Mouse (Mus musculus) E14TG2a.4 (cell line): Measurements from ENCODE around the gene Erfe.

Source experiments
- H3K27me3 ChIP-seq: 2 replicates; pipeline ENCODE4 v1.6.1; 2014; ENCODE audit warnings: low read length, control low read depth; ENCODE audit not compliant: insufficient read depth
- H3K36me3 ChIP-seq: 2 replicates; pipeline ENCODE4 v1.6.1; 2014; ENCODE audit warnings: low read length, control low read depth; ENCODE audit not compliant: insufficient read depth
- H3K4me1 ChIP-seq: replicated peaks from 2 replicates; pipeline ENCODE4 v1.6.1; 2014; ENCODE audit warnings: low read depth, low read length, control low read depth
- H3K4me3 ChIP-seq: replicated peaks from 2 replicates; pipeline ENCODE4 v1.5.1; 2014; ENCODE audit warnings: mild to moderate bottlenecking, low read length
- H3K9me3 ChIP-seq: 2 replicates; pipeline ENCODE4 v1.6.1; 2014; ENCODE audit warnings: low read length, control low read depth
- CTCF ChIP-seq: conservative IDR thresholded peaks from 2 replicates; pipeline ENCODE4 v1.5.1; 2014; ENCODE audit warnings: low read length
- NANOG ChIP-seq: IDR thresholded peaks from 2 replicates; pipeline ENCODE4 v1.6.1; 2014; ENCODE audit warnings: borderline replicate concordance, low read length, mixed read lengths
- POU5F1 ChIP-seq: IDR thresholded peaks from 2 replicates; pipeline ENCODE4 v1.6.1; 2014; ENCODE audit warnings: low read length, borderline replicate concordance

Gene Erfe

GRCm38 (mm10) chr1:91413536-91413897, 47.3 kb downstream of the Erfe start:
- TF ChIP-seq CTCF (no peak), POU5F1 (no peak), NANOG (no peak)
- Histone ChIP-seq H3K4me1 (peaks cover 32% of the 10 kb centered on the region), H3K27me3 (peaks cover 61% of the 10 kb centered on the region)

GRCm38 (mm10) chr1:91413898-91414594, 47.8 kb downstream of the Erfe start, which contains the start of gene Hes6:
TSS of gene Hes6 (minus strand) at chr1:91414038.
- H3K4me3 ChIP-seq = peak within 1 kb of the TSS; percentile 86
- no peak for TF ChIP-seq NANOG
- H3K9me3 ChIP-seq = no peaks in the 10 kb centered on the region
- peaks cover 58% of the 10 kb centered on the region for H3K27me3 ChIP-seq
- peaks cover 20% of the 10 kb centered on the region for H3K36me3 ChIP-seq
- peaks cover 32% of the 10 kb centered on the region for H3K4me1 ChIP-seq

More at GRCm38 (mm10) chr1:91413536-91413897, 47.3 kb downstream of the Erfe start:
- peak overlapping the region; percentile 86 for H3K4me3 ChIP-seq
- no peaks in the 10 kb centered on the region for H3K9me3 ChIP-seq
- H3K36me3 ChIP-seq = peaks cover 20% of the 10 kb centered on the region

DNA sequence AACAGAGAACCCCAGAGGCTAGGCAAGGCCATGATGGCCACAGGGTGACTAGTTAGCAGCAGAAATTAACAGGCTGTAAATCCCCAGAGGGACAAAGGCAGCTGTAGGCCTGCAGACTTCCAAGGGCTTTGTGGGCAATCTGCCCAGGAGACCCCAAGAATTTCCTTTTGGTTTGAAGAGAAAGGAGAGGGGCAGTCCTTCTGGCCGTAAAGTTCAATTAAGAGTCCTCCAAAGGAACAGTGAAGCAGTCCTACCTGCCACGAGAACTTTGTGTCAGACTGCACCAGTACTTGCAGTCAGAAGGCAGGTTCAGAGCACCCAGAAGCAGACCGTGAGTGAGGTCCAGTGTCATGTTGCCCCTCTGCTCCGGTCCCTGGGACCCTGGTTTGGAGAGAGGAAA, 48.7 kb downstream of the Erfe start:
- Histone ChIP-seq H3K4me3 (peak overlapping the region; percentile 10; the same call in 1 of the 2 replicates), H3K27me3 (peaks cover 60% of the 10 kb centered on the region), H3K9me3 (no peaks in the 10 kb centered on the region), H3K36me3 (peaks cover 20% of the 10 kb centered on the region), H3K4me1 (peaks cover 32% of the 10 kb centered on the region)
- TF ChIP-seq CTCF = no peak
- no peak for TF ChIP-seq NANOG
- TF ChIP-seq POU5F1 = no peak

GRCm38 (mm10) chr1:91415311-91415710, 49.1 kb downstream of the Erfe start:
- TF ChIP-seq NANOG (no peak), CTCF (no peak)
- peaks cover 36% of the 10 kb centered on the region for H3K4me1 ChIP-seq
- peak overlapping the region; percentile 10; the same call in 1 of the 2 replicates for H3K4me3 ChIP-seq

DNA sequence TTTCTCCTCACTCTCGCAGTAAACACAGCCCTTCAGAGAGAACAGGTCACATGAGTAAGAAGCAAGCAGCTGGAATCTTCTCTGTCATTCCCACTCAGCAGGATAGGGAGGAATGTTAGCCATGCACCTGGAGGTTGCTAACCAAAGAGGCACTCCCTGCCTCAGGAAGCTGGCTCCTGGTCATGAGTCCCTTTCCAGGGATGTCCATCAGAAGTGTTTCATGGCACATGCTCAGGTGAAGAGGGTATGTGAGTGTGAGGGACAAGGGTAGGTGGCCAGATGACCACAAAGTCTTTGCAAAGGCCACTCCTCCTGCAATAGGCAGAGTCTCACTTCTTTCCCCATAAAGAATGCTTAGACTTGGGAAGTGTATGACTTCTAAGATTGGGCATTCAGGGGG, 51.8 kb downstream of the Erfe start:
- no peaks in the 10 kb centered on the region for H3K9me3 ChIP-seq

More at GRCm38 (mm10) chr1:91415311-91415710, 49.1 kb downstream of the Erfe start:
- peaks cover 19% of the 10 kb centered on the region for H3K36me3 ChIP-seq
- H3K27me3 ChIP-seq = peaks cover 56% of the 10 kb centered on the region
- no peaks in the 10 kb centered on the region for H3K9me3 ChIP-seq

DNA sequence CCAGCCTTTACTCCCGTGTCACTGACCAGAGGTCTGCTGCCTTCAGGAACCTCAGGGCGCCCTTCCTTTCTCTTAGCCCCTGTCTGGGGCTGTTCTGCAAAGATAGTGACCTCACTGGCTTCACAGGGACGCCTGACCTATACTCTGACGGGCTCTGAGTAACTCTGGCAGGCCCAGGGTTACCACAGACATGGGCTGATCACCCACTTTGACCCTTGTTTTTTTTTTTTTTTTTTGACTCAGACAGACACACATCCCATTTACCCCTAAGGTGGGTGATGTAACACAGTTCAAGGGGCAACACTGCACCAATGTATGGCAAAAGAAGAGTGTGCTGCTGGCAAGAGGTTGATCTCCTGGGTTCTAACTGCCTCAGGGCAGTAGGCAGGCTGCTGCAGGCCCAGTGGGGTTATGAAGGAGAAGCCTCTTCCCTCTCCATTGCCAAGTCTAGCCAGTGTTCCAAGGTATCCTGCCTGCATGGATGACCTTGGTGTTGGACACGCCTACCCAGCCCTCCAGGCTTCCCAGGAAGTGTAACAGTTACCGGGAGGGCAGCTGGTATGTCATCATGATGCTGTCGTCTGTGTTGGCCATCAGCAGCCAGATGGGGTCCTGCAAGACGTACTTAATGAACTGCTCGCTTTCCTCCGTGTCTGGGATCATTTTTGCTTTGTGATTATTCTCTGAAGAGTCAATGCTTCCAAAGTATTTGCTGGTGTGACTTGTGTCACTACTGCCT, 53.8 kb downstream of the Erfe start:
- H3K4me3 ChIP-seq = no peak overlapping the region
- H3K4me1 ChIP-seq = peaks cover 19% of the 10 kb centered on the region
- no peaks in the 10 kb centered on the region for H3K9me3 ChIP-seq
- peaks cover 54% of the 10 kb centered on the region for H3K27me3 ChIP-seq
- TF ChIP-seq POU5F1 (no peak), CTCF (no peak), NANOG (no peak)
- H3K36me3 ChIP-seq = no peaks in the 10 kb centered on the region

More for the DNA sequence above, 51.8 kb downstream of the Erfe start:
- peaks cover 48% of the 10 kb centered on the region for H3K27me3 ChIP-seq
- H3K4me3 ChIP-seq = no peak overlapping the region
- peaks cover 28% of the 10 kb centered on the region for H3K4me1 ChIP-seq
- TF ChIP-seq CTCF (no peak), NANOG (no peak), POU5F1 (no peak)
- H3K36me3 ChIP-seq = no peaks in the 10 kb centered on the region

DNA sequence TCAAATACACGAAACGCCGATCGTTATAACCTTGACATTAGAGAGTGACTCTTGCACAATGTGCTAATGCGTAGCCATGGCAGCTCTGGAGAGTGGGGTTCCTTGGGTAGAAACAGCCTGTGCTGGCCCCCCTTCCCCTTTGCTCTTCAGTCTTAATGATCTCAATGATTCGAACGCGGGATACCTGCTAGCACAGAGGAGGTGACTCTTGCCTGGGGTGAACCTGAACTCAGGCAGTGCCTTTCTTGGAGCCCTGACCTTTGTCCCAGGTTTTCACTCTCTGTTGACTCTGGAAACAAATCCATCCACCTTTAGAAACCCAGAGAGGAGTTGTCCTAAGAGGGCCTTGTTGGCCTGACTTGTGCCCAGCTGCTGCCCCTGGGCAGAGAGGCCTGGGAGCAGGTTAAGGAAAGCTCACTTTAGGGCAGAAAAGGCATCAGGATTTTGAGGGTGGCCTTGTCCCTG, 54.4 kb downstream of the Erfe start:
- TF ChIP-seq CTCF = no peak
- no peak for TF ChIP-seq NANOG
- TF ChIP-seq POU5F1 = no peak
- no peak overlapping the region for H3K4me3 ChIP-seq
- H3K36me3 ChIP-seq = no peaks in the 10 kb centered on the region
- H3K9me3 ChIP-seq = no peaks in the 10 kb centered on the region
- H3K4me1 ChIP-seq = peaks cover 13% of the 10 kb centered on the region
- H3K27me3 ChIP-seq = peaks cover 49% of the 10 kb centered on the region
